Mouse (Mus musculus): Measurements from ENCODE around the gene Gm7029.
"Not testable (repeated sequence)": the region's sequence is repeated elsewhere in the genome, so short reads cannot be mapped to it uniquely, and the experiment has no call there.

Gene Gm7029

DNA sequence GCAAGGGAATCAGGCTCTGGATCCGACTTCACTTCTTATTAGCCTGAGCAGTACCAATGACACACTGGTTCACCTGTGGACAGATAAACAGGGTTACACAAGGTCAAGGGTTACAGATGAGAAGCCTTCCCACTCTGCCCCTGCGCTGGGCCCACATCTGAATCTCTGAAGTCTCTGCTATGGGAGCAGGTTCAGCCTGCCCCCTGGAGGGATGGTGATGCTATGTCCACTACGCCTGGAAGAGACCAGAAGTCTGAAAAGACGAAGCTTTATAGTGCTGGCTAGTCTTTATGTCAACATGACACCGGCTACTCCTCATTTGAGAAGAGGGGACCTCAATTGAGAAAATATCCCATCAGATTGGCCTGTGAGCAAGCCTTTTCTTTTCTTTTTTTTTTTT is 2.2 kb downstream of the Gm7029 start:
- DNase-seq (ENCODE audit: low read depth, low spot score) = peak; percentile 21
- H3K27me3 ChIP-seq (ENCODE audit: control insufficient read depth, insufficient read depth, low read length, poor library complexity, severe bottlenecking); H3K36me3 ChIP-seq (ENCODE audit: control insufficient read depth, insufficient read depth, low read length, poor library complexity, severe bottlenecking): not testable (repeated sequence)

GRCm38 (mm10) chr17:33884320-33884719 is 10.7 kb downstream of the Gm7029 start:
- H3K36me3 ChIP-seq (ENCODE audit: control insufficient read depth, insufficient read depth, low read length, poor library complexity, severe bottlenecking); H3K27me3 ChIP-seq (ENCODE audit: control insufficient read depth, insufficient read depth, low read length, poor library complexity, severe bottlenecking); DNase-seq (ENCODE audit: low read depth, low spot score): not testable (repeated sequence)

DNA sequence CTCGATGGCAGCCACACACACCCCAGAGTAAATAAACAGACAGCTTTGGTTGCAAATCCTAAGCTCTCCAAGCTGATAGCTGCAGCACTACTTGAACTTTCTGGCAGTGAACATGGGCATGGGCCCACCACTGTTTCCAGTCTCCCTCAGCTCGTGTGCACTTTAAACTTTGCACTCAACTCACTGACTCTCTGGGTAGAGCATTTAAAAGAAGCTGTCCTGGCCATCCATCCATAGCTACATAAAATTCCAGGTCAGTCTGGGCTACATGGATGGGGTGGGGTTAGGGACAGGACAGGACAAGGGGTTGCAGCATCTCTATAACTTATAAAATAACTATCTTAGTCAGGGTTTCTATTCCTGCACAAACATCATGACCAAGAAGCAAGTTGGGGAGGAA is 14.2 kb downstream of the Gm7029 start:
- not testable (repeated sequence) for DNase-seq (ENCODE audit: low read depth, low spot score); H3K27me3 ChIP-seq (ENCODE audit: control insufficient read depth, insufficient read depth, low read length, poor library complexity, severe bottlenecking); H3K36me3 ChIP-seq (ENCODE audit: control insufficient read depth, insufficient read depth, low read length, poor library complexity, severe bottlenecking)

GRCm38 (mm10) chr17:33888230-33888629 is 14.6 kb downstream of the Gm7029 start:
- not testable (repeated sequence) for H3K36me3 ChIP-seq (ENCODE audit: control insufficient read depth, insufficient read depth, low read length, poor library complexity, severe bottlenecking); DNase-seq (ENCODE audit: low read depth, low spot score); H3K27me3 ChIP-seq (ENCODE audit: control insufficient read depth, insufficient read depth, low read length, poor library complexity, severe bottlenecking)

DNA sequence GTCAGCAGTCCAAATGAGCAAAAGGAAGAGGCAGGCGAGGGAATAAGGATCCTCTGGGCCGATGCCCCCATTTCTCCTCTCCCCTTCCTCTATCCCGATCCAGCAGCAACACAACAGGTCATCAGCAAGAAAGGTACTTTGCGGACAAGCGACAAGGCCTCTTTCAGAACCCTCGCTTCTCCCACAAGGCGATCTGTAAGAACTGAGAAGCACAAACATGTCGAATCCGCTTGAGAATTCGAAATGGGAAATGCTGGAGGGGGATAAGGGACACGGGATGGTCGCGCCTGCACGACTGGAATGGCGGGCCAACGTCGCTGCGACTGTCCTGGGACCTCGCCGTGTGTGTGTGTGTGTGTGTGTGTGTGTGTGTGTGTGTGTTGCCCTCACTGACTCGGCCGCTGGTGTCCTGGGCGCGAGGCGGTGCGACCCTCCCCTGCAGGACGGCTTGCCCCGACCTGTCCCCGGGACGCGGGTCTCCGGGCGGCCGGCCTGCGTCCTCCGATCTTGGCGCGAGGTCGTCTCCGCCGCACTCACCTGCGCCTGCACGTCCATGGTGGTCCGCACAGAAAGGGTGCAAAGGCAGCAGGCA is 16.4 kb downstream of the Gm7029 start:
- H3K27me3 ChIP-seq (ENCODE audit: control insufficient read depth, insufficient read depth, low read length, poor library complexity, severe bottlenecking); H3K36me3 ChIP-seq (ENCODE audit: control insufficient read depth, insufficient read depth, low read length, poor library complexity, severe bottlenecking); DNase-seq (ENCODE audit: low read depth, low spot score): not testable (repeated sequence)

DNA sequence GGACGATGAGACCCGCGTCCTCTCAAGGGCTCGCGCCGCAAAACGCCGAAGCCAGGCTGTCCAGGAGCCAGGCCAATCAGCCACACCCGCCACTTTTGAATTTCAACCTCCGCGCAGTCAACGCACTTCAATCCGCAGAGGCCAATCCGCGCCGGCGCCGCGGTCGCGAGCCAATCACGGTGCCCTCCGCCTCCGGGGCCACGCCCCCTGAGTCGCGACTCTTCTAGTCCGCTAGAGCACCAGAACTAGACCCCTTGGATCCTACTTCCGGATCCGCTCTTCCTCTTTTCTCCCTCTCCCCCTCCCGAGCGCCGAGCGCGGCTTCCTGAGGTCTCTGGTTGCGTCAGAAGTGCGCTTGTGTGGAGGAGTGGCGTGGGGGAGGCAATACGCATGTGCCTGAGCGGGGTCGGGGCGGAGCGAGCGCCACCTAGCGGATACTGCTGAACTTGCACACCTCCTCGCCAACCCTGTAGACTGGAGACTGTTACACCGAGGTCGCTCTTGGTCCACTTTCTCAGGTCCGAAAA is 17.0 kb downstream of the Gm7029 start, which contains the start of gene Kifc1:
Gene Kifc1, minus strand, starts transcription at position 129 of the 527 bp plus-strand sequence.
- H3K27me3 ChIP-seq (ENCODE audit: control insufficient read depth, insufficient read depth, low read length, poor library complexity, severe bottlenecking) = no peaks in the 10 kb centered on the region
- peak; percentile 100 for DNase-seq (ENCODE audit: low read depth, low spot score)
- H3K36me3 ChIP-seq (ENCODE audit: control insufficient read depth, insufficient read depth, low read length, poor library complexity, severe bottlenecking) = no peaks in the 10 kb centered on the region

- DNase-seq (ENCODE audit: low read depth, low spot score) = no peak
These were observed 17.7 kb downstream of the Gm7029 start for GRCm38 (mm10) chr17:33891357-33891756.

GRCm38 (mm10) chr17:33891892-33892291 is 18.3 kb downstream of the Gm7029 start:
- H3K36me3 ChIP-seq (ENCODE audit: control insufficient read depth, insufficient read depth, low read length, poor library complexity, severe bottlenecking); DNase-seq (ENCODE audit: low read depth, low spot score); H3K27me3 ChIP-seq (ENCODE audit: control insufficient read depth, insufficient read depth, low read length, poor library complexity, severe bottlenecking): not testable (repeated sequence)

More at GRCm38 (mm10) chr17:33891357-33891756, 17.7 kb downstream of the Gm7029 start:
- no peaks in the 10 kb centered on the region for H3K27me3 ChIP-seq (ENCODE audit: control insufficient read depth, insufficient read depth, low read length, poor library complexity, severe bottlenecking)
- no peaks in the 10 kb centered on the region for H3K36me3 ChIP-seq (ENCODE audit: control insufficient read depth, insufficient read depth, low read length, poor library complexity, severe bottlenecking)

DNA sequence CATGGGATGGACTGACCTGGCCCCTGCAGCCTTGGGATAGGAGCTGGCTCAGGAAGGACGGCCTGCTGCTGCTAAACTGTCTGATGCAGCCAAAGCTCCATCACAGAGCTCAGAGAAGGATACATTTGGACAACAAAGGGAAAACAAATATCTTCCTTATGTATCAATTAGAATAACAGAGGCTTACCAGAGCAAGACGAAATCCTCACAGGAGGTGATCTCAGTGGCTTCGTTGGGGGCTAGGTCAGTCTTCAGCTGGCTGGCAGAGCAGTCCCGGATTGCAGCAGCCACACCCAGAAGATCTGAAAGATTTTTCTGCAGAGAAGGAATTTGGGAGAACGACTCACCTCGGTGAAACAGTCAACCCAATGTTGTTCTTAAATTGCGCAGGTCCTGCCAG is 18.8 kb downstream of the Gm7029 start:
- Histone ChIP-seq H3K27me3 (ENCODE audit: control insufficient read depth, insufficient read depth, low read length, poor library complexity, severe bottlenecking) (no peaks in the 10 kb centered on the region), H3K36me3 (ENCODE audit: control insufficient read depth, insufficient read depth, low read length, poor library complexity, severe bottlenecking) (no peaks in the 10 kb centered on the region)
- no peak for DNase-seq (ENCODE audit: low read depth, low spot score)

DNA sequence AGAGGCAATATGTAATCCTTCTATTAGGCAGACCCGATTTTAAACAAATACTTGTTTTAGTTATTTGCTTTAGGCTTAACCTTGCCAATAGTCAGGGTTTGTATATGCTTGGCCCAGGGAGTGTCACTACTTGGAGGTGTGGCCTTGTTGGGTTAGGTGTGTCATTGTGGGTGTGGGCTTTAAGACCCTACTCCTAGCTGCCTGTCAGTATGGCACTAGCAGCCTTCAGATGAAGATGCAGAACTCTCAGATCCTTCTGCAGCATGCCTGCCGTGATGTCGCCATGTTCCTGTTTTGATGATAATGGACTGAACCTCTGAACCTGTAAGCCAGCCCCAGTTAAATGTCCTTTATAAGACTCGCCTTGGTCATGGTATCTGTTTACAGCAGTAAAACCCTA is 19.4 kb downstream of the Gm7029 start:
- not testable (repeated sequence) for H3K27me3 ChIP-seq (ENCODE audit: control insufficient read depth, insufficient read depth, low read length, poor library complexity, severe bottlenecking); H3K36me3 ChIP-seq (ENCODE audit: control insufficient read depth, insufficient read depth, low read length, poor library complexity, severe bottlenecking); DNase-seq (ENCODE audit: low read depth, low spot score)

DNA sequence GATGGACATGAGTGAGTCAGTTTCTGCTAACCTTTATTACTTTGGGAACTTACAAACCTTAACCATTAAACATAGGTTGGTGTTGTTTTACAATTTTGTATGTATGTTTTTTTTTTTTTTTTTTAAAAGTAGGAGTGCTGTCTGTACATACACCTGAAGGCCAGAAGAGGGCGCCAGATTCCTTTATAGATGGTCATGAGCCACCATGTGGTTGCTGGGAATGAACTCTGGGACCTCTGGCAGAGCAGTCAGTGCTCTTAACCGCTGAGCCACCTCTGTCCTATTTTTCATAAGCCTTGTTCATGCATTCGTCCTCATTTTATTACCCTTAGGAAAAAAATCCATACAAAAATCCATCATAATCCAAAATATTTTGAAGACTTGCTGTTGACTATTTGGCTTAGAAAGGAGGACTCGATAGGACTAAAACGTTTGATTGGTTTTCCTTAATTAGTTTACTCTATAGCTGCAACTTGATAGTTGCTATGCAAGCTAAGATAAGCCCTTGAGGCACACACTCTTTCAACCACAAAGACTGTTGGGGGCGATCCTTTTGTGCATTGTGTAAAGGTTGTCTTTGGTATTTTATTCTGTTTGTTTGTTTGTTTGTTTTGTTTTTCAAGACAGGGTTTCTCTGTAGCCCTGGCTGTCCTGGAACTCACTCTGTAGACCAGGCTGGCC is 23.6 kb downstream of the Gm7029 start:
- Histone ChIP-seq H3K36me3 (ENCODE audit: control insufficient read depth, insufficient read depth, low read length, poor library complexity, severe bottlenecking) (no peaks in the 10 kb centered on the region), H3K27me3 (ENCODE audit: control insufficient read depth, insufficient read depth, low read length, poor library complexity, severe bottlenecking) (no peaks in the 10 kb centered on the region)
- peak; percentile 90 for DNase-seq (ENCODE audit: low read depth, low spot score)

DNA sequence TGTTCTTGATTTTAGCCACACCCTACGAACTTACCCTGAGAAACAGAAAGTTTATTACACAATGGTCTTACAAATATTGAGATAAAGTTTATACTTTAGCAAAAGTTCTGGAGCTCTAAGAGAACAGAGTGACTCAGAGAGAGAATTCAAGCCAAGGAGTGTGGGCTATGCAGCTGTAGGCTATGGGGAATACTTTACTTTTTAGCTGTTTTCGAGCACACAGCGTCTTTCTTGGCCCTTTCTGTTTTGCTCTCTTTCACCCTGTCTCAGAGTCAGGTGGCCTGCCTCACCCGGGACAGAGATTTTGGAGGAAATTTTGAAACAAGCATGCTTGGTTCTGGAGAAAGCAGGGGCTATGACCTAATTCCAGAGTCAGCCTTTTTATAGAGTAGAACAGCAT is 24.6 kb downstream of the Gm7029 start:
- not testable (repeated sequence) for DNase-seq (ENCODE audit: low read depth, low spot score); H3K27me3 ChIP-seq (ENCODE audit: control insufficient read depth, insufficient read depth, low read length, poor library complexity, severe bottlenecking); H3K36me3 ChIP-seq (ENCODE audit: control insufficient read depth, insufficient read depth, low read length, poor library complexity, severe bottlenecking)

DNA sequence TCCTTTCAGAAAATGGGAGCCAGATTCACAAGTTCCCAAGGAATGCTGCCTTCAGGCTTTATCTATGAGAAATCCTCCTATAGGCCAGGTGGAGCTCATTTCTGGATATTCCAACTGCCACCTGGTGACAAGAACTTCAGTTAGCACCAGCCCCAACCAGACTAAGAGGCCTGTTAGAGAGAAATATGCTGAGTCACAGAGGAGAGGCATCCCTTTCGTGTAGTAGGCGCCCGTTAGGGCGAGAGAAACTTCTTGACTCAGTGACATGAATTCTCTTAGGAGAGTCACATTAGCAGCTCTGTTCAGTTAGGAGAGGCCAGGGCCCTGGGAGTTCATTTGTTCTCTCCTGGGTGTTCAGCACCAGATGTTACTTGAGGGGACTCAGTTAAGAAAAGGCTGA is 26.0 kb downstream of the Gm7029 start:
- Histone ChIP-seq H3K27me3 (ENCODE audit: control insufficient read depth, insufficient read depth, low read length, poor library complexity, severe bottlenecking) (no peaks in the 10 kb centered on the region), H3K36me3 (ENCODE audit: control insufficient read depth, insufficient read depth, low read length, poor library complexity, severe bottlenecking) (no peaks in the 10 kb centered on the region)
- no peak for DNase-seq (ENCODE audit: low read depth, low spot score)

DNA sequence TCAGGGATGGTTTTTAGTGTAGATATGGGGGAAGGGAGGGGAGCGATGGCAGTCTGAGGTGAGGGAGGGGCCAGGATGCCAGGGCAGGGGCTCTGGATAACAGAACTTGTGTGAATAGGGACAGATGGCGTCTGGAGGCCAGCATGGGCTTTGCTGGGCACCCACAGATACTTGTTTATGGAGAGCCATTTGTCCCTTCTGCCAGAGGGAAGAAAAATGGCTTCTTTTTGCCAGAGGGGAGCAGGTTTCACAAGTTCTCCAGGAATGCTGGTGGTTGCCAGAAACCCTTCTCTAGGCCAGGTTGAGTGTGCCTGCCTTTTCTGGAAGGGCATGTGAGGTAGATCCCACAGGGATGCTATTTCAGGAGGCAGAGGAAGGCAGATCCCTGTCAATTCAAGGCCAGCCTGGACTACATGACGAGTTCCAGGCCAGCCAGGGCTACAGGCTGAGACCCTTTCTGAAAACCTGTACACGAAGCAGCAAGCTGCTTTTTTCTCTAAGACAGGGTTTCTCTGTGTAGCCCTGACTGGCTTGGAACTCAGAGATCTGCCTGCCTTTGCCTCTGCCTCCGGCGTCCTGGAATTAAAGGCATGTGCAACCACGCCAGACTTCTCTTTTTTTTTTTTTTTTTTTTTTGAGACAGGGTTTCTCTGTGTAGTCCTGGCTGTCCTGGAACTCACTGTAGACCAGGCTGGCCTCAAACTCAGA is 26.8 kb downstream of the Gm7029 start:
- DNase-seq (ENCODE audit: low read depth, low spot score) = no peak
- no peaks in the 10 kb centered on the region for H3K36me3 ChIP-seq (ENCODE audit: control insufficient read depth, insufficient read depth, low read length, poor library complexity, severe bottlenecking)
- H3K27me3 ChIP-seq (ENCODE audit: control insufficient read depth, insufficient read depth, low read length, poor library complexity, severe bottlenecking) = no peaks in the 10 kb centered on the region

- no peaks in the 10 kb centered on the region for H3K36me3 ChIP-seq (ENCODE audit: control insufficient read depth, insufficient read depth, low read length, poor library complexity, severe bottlenecking)
These were observed 27.3 kb downstream of the Gm7029 start for GRCm38 (mm10) chr17:33900989-33901314.

More at GRCm38 (mm10) chr17:33900989-33901314, 27.3 kb downstream of the Gm7029 start:
- H3K27me3 ChIP-seq (ENCODE audit: control insufficient read depth, insufficient read depth, low read length, poor library complexity, severe bottlenecking) = no peaks in the 10 kb centered on the region
- no peak for DNase-seq (ENCODE audit: low read depth, low spot score)
